Mouse (Mus musculus): ENCODE measurements around the gene Tfeb. TPM values are rescaled to one million over a fixed set of nuclear protein-coding genes. Genes with fewer than 3 reads are reported as not detected.

Tfeb gene
- polyA plus RNA-seq, 1 experiment from 2014 or later: 2.5 TPM

DNA sequence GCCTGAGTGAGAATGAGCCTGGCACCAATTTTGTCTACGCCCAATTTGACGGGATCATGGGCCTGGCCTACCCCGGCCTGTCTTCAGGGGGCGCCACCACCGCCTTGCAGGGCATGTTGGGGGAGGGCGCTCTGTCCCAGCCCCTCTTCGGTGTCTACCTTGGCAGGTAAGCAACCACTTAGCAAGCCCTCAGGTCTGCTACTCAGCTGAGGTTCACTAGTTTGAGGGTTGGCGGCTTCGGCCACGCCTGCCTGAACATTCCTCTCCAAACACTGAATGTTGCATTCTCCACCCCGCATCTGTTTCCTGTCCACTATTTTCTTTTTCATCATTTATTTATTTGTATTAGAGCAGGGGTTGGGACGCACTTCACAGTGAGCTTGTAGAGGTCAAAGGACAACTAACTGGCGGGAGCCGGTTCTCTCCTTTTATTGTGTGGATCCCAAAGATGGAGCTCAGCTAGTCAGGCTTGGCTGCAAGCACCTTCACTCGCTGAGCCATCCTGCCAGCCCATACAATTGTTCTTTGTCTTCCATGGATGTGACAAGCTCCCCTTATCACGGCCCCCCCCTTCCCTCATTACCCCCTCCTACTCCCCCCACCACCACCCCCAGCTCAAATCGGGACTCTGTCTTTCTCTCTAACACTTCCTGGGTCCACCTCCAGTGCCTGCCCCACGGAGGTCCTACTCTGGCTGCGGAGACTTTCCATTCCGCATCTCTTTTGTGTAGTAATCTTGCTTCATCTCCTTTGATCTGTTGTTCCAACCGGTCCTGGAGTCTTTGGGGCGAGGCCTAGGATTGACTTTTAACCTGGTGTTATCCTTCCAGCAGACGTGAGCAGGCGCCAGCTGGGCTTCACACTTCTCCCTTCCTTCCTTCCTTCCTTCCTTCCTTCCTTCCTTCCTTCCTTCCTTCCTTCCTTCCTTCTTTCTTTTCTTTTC lies 5.9 kb upstream of the Tfeb start:
- Histone ChIP-seq H3K9ac (ENCODE audit: low read depth, low read length) (no peak overlapping the region), H3K4me1 (replicated peaks; ENCODE audit: control insufficient read depth, insufficient read depth, low read length) (no peaks in the 10 kb centered on the region), H3K4me3 (ENCODE audit: low read depth, low read length) (no peak overlapping the region), H3K36me3 (ENCODE audit: control insufficient read depth, insufficient read depth, low read length) (no peaks in the 10 kb centered on the region), H3K27ac (ENCODE audit: low read depth, low read length) (no peak overlapping the region), H3K27me3 (ENCODE audit: control insufficient read depth, insufficient read depth, low read length) (no peaks in the 10 kb centered on the region), H3K9me3 (ENCODE audit: control insufficient read depth, low read length) (no peaks in the 10 kb centered on the region), H3K4me2 (replicated peaks; ENCODE audit: low read depth, low read length) (no peak overlapping the region)
- DNase-seq (ENCODE audit: low spot score) (peak; percentile 19), ATAC-seq (ENCODE audit: low FRiP score) (no peak)
- WGBS: 54% methylated on average over 24 of the region's 24 CpGs

DNA sequence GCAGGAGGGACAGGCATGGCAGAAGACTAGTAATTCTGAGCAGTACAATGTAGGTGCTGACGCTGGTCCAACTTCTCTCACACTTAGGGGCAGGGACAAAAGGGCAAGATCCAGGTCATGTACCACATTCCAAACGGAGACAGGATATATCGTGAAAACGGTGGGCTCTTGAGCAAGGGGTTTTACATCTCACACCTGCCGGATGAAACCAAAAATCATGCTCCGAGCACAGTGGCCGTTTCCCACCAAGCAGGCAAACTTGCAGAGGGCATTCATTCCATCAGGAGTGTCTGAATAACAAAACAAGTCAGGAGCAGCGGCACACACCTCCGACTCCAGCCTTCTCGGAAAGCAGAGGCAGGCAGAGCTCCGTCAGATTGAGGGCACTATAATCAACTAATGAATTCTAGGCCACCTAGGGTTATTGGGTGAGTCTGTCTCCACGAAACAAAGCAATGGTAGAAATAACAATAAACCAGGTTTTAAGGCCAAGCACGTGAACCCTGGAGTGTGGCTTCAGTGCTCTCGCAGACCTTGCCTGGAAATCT lies 1.2 kb upstream of the Tfeb start:
- Histone ChIP-seq H3K9ac (ENCODE audit: low read depth, low read length) (no peak overlapping the region), H3K9me3 (ENCODE audit: control insufficient read depth, low read length) (no peaks in the 10 kb centered on the region), H3K36me3 (ENCODE audit: control insufficient read depth, insufficient read depth, low read length) (no peaks in the 10 kb centered on the region), H3K4me3 (ENCODE audit: low read depth, low read length) (no peak overlapping the region), H3K4me2 (replicated peaks; ENCODE audit: low read depth, low read length) (no peak overlapping the region), H3K4me1 (replicated peaks; ENCODE audit: control insufficient read depth, insufficient read depth, low read length) (peaks cover 10% of the 10 kb centered on the region), H3K27me3 (ENCODE audit: control insufficient read depth, insufficient read depth, low read length) (peaks cover 17% of the 10 kb centered on the region), H3K27ac (ENCODE audit: low read depth, low read length) (no peak overlapping the region)
- ATAC-seq (ENCODE audit: low FRiP score) (no peak), DNase-seq (ENCODE audit: low spot score) (no peak)
- WGBS: 72% methylated on average over 14 of the region's 14 CpGs

- 0% methylated on average over 46 of the region's 60 CpGs for WGBS
- H3K36me3 ChIP-seq (ENCODE audit: control insufficient read depth, insufficient read depth, low read length): no peaks in the 10 kb centered on the region
- peak; percentile 77 for ATAC-seq (ENCODE audit: low FRiP score)
- peaks cover 17% of the 10 kb centered on the region for H3K27me3 ChIP-seq (ENCODE audit: control insufficient read depth, insufficient read depth, low read length)
- peak overlapping the region; percentile 56 for H3K4me3 ChIP-seq (ENCODE audit: low read depth, low read length)
- peak; percentile 71 for DNase-seq (ENCODE audit: low spot score)
- peak overlapping the region; percentile 47 for H3K9ac ChIP-seq (ENCODE audit: low read depth, low read length)
- peaks cover 10% of the 10 kb centered on the region for H3K4me1 ChIP-seq (replicated peaks; ENCODE audit: control insufficient read depth, insufficient read depth, low read length)
- peak overlapping the region; percentile 97 for H3K4me2 ChIP-seq (replicated peaks; ENCODE audit: low read depth, low read length)
- no peak overlapping the region for H3K27ac ChIP-seq (ENCODE audit: low read depth, low read length)
- no peaks in the 10 kb centered on the region for H3K9me3 ChIP-seq (ENCODE audit: control insufficient read depth, low read length)
Measured at GRCm38 (mm10) chr17:47737271-47738065, 638 bp downstream of the Tfeb start.

DNA sequence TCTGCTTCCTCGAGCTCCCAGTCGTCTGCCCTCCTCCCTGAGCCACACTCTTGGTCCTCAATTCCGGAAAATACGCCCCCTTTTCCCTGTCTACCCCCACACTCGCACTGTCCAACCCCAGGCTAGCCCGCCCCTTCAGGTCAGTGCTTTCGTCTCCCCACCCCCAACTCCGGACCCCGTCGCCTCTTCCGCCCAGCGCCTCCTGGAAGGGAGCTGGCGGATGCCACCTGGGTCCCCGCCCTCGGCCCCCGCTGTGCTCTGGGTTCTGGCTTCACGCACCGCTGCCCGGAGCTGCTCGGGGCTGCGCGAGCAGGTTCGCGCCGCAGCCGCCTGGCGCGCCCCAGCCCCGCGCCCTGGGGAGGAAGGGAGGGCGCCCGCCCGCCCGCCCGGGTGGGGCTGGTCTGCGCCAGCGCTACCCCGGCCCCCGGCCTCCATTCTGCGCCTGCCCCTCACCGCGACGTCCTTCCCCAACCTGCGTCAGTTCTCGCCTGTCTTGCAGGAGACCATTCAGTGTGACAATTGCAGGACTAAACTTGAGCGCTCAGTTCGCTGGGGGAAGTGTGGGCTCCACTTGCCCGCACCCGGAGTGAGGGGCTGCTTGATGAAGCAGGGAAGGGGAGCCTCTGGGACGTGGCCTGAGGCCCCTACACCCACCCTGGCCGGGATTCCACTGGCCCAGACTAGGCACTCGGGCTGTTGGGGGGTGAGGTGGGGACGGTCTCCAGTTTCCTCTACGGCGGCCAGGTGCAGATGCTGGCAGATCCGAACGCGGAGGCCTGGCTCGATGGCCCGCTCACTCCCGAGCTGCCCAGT lies 1.4 kb downstream of the Tfeb start:
- DNase-seq (ENCODE audit: low spot score): peak; percentile 58
- H3K27me3 ChIP-seq (ENCODE audit: control insufficient read depth, insufficient read depth, low read length): peaks cover 17% of the 10 kb centered on the region

DNA sequence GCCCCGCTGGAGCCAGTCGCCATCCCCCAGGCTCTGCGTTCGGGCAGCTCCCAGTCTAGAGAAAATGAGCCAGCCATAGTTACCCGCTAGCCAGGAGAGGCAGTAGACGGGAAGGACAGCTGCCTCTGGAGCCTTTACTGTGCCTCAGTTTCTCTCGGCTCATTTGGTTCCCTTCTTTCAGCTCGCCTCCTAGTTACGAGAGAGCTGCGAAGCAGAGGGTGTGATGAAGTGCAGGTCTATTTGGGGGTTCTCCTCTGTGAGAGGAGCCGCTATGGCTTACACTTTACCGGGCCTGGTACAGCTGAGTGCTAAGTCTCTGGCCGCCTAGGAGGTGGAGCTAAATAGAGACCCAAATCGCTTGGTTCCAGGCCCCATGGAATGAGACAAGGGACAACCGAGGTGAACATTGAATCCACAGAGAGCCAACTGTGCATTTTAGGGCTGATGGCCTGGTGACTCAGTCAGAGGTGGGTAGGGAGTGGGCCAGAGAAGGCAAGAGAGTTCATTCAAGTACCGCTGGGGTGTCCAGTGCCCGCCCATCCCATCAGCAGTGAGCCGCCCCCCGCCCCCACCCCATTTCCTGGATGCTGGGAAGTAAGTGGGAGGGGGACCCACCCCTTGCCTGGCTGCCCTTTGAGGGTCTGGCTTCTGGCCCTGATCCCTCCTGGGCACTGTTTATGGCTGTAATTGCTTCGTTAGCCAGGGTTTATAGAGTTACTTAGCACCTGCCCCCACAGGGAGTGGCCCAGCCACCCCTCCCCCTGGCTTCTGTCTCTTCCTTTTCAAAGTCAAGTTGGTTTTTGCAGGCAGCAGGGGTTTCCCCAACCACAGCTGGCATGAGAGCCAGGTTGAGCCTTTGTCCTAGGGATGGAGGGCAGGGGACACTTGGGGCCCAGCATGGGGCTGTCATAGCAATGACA lies 2.3 kb downstream of the Tfeb start:
- no peak overlapping the region for H3K9ac ChIP-seq (ENCODE audit: low read depth, low read length)
- H3K4me3 ChIP-seq (ENCODE audit: low read depth, low read length): peak overlapping the region; percentile 56; the same call in 1 of the 2 replicates
- DNase-seq (ENCODE audit: low spot score) (peak; percentile 41), ATAC-seq (ENCODE audit: low FRiP score) (no peak)
- H3K4me2 ChIP-seq (replicated peaks; ENCODE audit: low read depth, low read length): peak overlapping the region; percentile 97
- H3K36me3 ChIP-seq (ENCODE audit: control insufficient read depth, insufficient read depth, low read length): no peaks in the 10 kb centered on the region
- H3K27ac ChIP-seq (ENCODE audit: low read depth, low read length): no peak overlapping the region
- H3K27me3 ChIP-seq (ENCODE audit: control insufficient read depth, insufficient read depth, low read length): peaks cover 17% of the 10 kb centered on the region
- WGBS: 1% methylated on average over 20 of the region's 20 CpGs
- peaks cover 10% of the 10 kb centered on the region for H3K4me1 ChIP-seq (replicated peaks; ENCODE audit: control insufficient read depth, insufficient read depth, low read length)
- H3K9me3 ChIP-seq (ENCODE audit: control insufficient read depth, low read length): no peaks in the 10 kb centered on the region

More for the DNA sequence above, 1.4 kb downstream of the Tfeb start:
- Histone ChIP-seq H3K27ac (ENCODE audit: low read depth, low read length) (no peak overlapping the region), H3K9ac (ENCODE audit: low read depth, low read length) (peak overlapping the region; percentile 47; the same call in 1 of the 2 replicates), H3K4me3 (ENCODE audit: low read depth, low read length) (peak overlapping the region; percentile 56), H3K4me2 (replicated peaks; ENCODE audit: low read depth, low read length) (peak overlapping the region; percentile 97), H3K4me1 (replicated peaks; ENCODE audit: control insufficient read depth, insufficient read depth, low read length) (peaks cover 10% of the 10 kb centered on the region), H3K36me3 (ENCODE audit: control insufficient read depth, insufficient read depth, low read length) (no peaks in the 10 kb centered on the region), H3K9me3 (ENCODE audit: control insufficient read depth, low read length) (no peaks in the 10 kb centered on the region)
- peak; percentile 53 for ATAC-seq (ENCODE audit: low FRiP score)
- whole genome bisulfite sequencing: under 1% methylated on average over 55 of the region's 61 CpGs

DNA sequence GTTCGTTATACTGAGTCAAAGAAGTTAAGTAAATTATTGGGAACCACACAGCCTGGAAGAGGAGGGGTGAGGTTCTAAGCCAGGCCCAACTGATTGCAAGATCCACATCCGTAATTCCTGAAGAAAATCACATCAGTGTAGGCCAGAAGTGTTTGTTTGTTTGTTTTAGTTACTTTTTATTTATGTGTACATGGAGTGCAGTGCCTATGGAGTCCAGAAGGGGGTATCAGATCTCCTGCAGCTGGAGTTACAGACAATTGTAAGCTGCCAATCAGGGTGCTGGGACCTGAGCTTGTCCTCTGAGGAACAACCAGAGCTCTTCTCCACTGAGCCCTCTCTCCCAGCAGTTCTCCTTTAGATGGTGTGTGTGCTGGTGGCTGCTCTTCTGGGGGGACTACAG lies 3.4 kb downstream of the Tfeb start:
- Histone ChIP-seq H3K36me3 (ENCODE audit: control insufficient read depth, insufficient read depth, low read length) (no peaks in the 10 kb centered on the region), H3K4me1 (replicated peaks; ENCODE audit: control insufficient read depth, insufficient read depth, low read length) (peaks cover 10% of the 10 kb centered on the region), H3K4me2 (replicated peaks; ENCODE audit: low read depth, low read length) (no peak overlapping the region), H3K4me3 (ENCODE audit: low read depth, low read length) (no peak overlapping the region), H3K27ac (ENCODE audit: low read depth, low read length) (no peak overlapping the region), H3K9me3 (ENCODE audit: control insufficient read depth, low read length) (no peaks in the 10 kb centered on the region), H3K9ac (ENCODE audit: low read depth, low read length) (no peak overlapping the region), H3K27me3 (ENCODE audit: control insufficient read depth, insufficient read depth, low read length) (peaks cover 17% of the 10 kb centered on the region)
- ATAC-seq (ENCODE audit: low FRiP score) (no peak), DNase-seq (ENCODE audit: low spot score) (peak; percentile 13)
- WGBS: 56% methylated on average over 2 of the region's 2 CpGs

DNA sequence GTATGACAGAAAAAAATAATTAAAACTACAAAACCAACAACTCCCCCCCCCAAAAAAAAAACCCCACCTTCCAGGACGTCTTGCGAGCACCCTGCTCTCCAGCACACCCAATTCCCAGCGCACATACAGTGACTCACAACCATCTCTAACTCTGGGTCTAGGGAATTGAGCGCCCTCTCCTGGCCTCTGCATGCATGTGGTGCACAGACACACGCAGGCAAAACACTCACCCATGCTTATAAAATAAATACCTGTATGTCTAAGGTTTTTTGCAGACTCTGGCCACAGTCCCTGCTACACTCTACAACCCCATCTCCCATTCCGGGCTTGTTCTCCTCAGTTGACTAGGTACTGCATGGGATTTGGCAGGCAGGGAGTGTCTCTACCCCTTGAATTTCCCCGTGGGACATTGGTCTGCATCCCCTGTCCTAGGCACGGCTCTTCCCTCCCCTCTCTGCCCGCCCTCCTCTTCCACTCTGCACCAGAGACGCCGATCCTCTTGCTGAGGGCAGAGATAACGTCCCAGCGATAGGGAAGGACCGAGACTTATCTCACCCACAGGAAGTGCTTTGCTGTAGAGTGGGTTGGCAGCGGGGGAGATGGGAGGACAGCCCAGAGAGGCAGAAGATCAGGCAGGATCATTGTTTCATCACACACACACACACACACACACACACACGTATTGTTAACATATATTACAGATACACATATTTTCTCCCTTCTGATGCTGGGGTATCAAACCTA lies 6.3 kb downstream of the Tfeb start:
- Histone ChIP-seq H3K36me3 (ENCODE audit: control insufficient read depth, insufficient read depth, low read length) (no peaks in the 10 kb centered on the region), H3K4me1 (replicated peaks; ENCODE audit: control insufficient read depth, insufficient read depth, low read length) (peaks cover 6% of the 10 kb centered on the region), H3K9me3 (ENCODE audit: control insufficient read depth, low read length) (no peaks in the 10 kb centered on the region), H3K9ac (ENCODE audit: low read depth, low read length) (no peak overlapping the region), H3K27me3 (ENCODE audit: control insufficient read depth, insufficient read depth, low read length) (peaks cover 8% of the 10 kb centered on the region), H3K27ac (ENCODE audit: low read depth, low read length) (no peak overlapping the region), H3K4me3 (ENCODE audit: low read depth, low read length) (no peak overlapping the region), H3K4me2 (replicated peaks; ENCODE audit: low read depth, low read length) (no peak overlapping the region)
- WGBS: 49% methylated on average over 16 of the region's 16 CpGs
- ATAC-seq (ENCODE audit: low FRiP score): no peak
- DNase-seq (ENCODE audit: low spot score): no peak

Measured in hindbrain, embryonic 11.5 days (tissue).